Mouse (Mus musculus) right cerebral cortex, postnatal 4 days (tissue): ENCODE data around the gene Tmem269.

ENCODE experiments used
- DNase-seq: peaks from one replicate; pipeline ENCODE4 v3.0.0-alpha.2; 2022

Tmem269 gene

DNA sequence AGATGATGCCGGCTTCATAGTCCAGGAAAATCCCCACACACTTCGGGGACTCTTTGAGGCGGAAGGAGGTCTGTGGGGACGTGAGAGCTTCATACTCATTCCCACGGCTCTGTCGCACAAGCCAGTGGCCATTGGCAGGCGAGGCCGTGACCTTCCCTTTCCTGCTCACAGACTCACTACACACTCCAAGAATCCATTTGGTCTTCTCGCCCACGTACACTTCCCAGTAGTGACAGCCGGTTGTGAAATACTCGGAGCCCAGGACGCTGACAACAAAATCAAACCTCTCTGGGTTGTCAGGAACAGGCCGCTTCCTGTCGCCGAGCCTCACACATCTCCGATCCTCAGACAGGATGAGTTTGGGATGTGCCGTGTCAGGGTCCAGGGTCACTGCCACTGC is 39.7 kb downstream of the Tmem269 start:
- no peak for DNase-seq

DNA sequence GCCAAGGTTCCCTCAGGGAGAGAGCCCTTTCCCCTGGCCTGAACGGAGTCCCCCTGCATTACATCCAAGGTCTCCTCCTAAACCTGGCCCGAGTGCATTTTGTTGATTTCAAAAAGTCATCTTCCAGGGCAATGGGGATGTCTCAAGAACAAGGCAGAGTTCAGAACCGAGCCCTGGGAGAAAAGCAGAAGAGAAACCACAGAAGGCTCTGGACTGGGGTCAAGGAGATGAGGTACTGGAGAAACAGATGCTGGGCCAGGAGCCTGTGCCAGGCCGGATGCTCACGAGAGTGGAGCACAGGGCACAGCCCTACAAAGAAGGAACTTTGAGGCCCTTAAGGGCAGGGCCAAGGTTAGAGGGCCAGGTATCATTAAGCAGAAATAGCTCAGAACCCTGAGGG is 40.3 kb downstream of the Tmem269 start:
- DNase-seq, result no peak

DNA sequence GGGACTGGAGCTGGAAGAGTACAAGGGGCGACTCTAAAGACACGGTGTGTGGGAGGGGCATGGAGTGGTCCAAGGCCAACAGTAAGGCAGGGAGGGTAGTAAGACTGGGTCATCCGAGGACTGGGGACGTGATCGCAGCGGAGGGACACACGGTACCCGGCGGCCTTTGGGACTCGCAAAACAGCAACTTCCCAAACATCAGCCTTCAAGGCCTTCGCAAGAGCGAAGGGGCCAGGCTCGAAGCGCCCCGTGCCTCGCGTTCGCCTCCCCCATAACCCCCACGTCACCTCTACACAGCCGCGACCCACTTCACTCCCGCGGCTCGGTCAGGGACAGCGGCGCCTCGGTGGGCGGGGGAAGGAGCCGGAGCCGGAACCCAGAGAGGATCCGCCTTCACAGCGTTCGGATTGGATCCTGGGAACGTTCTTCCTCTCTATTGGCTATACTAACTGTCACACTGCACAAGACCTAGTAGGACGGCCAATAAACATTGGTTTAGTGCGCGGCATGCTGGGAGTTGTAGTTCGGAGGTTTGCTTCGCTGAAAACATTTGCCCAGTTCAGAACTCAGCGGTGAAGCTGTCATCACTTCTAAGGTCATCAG is 44.1 kb downstream of the Tmem269 start, which contains the start of gene Zfp691:
Zfp691 (minus strand) TSS at position 345 of the 603 bp plus-strand sequence.
- DNase-seq, result peak; percentile 84

DNA sequence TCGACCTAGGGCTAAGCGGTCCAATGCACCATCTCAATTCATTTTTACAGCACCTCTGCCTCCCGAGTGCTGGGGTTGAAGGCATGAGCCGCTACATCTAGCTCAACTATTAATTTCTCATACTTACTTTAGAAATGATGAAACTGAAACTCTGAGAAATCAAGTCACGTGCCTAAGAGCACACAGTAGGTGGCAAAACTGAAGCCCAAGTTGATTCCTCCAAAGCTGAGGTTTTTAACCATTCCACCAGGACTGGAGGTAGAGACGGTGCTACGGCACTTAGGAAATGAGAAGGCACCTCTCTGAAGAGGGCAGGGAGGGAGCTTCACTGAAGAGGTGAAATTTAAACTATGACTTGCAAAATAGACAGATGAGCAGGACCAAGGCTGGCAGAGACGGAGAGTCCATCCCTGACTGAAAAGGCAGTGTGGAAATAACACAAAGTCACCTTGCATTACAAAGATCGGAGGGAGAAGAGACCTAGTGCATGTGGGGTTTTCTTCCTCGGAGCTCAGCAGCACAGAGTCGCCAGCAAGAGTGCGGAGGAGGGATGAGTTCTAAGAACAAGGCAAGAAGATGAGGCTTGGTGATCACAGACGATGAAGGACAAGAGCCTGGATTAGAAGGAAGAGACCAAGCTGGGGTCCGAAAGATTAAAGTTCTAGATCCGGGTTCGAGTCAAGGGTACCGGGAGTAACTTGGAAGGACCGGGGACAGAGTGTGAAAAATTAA is 44.9 kb downstream of the Tmem269 start:
- DNase-seq, result no peak

DNA sequence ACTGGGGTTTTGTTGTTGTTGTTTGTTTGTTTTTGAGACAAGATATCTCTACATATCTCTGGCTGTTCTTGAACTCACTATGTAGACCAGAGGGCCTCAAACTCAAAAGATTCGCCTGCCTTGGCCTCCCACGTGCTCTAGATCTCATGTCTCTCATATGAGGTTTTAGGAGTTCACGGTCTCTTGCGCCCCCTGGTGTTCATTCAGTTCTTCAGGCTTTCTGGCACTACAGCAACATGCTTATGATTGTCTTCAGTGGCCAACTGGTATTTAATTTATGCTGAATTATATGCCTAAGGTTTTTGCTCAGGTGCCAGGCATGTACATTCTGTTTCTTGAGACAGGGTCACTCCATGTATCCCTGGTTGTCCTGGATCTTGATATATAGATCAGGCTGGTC is 50.4 kb downstream of the Tmem269 start:
- DNase-seq, result peak; percentile 88

- DNase-seq, result no peak
Observed at GRCm38 (mm10) chr4:119167068-119167467, 50.9 kb downstream of the Tmem269 start.

DNA sequence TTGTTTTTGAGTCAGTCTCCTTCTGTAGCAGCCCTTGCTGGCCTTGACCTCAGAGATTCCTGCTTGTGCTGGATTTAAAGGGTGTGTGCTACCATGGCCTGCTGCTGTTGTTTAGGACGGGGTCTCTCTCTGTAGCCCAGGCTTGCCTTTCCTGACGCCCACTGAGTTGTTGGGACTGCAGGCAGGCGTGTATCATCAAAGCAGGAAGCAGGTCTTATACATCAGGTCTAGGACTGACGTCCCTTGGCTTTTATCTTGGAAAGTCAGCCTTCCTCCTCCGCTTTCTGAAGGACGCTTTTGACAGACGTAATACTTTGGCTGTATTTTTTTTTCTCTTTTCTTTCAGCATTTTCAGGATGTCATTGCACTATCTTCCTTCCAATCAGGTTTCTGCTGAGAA is 52.1 kb downstream of the Tmem269 start:
- DNase-seq, result no peak

DNA sequence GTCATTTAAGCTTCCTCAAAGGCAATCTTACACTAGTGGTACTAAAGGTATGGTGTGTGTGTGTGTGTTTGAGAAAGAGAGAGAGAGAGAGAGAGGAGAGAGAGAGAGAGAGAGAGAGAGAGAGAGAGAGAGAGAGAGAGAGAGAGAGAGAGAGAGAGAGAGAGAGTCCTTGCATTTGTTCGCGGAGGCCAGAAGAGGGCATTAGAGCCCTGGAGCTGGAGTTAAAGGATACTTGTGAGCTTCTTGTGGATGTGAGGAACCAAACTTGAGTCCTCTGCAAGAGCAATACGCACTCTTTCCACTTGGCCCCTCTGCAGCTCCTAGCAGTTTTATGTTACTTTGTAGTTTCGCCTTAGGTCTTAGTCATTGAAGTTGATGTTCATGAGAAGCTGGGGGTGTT is 55.0 kb downstream of the Tmem269 start:
- no peak for DNase-seq

- no peak for DNase-seq
Observed at GRCm38 (mm10) chr4:119161358-119161757, 56.7 kb downstream of the Tmem269 start.

DNA sequence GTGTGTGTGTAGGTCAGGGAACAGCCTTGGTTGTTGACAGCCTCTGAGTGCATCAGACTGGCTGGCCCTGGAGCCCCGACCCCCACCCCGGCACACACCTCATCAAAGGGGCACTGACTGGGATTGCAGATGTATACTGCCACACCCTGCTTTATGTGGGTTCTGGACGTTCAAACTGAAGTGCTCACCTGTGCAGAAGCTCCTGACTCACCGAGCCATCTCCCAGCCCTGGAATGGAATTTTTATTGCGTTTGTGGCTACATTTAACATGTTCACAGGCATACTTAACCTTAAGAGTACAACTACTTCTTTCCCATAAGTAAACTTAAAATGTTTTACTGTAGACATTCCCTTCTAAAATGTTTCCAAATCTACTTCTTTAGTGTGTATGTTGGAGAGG is 60.1 kb downstream of the Tmem269 start:
- no peak for DNase-seq

GRCm38 (mm10) chr4:119157186-119157585 is 60.8 kb downstream of the Tmem269 start:
- DNase-seq, result peak; percentile 71
